ENCODE assay signal across 23 mouse cellular contexts in genomic region chr7:83644761-83645160, GRCm38 (mm10). TPM values are rescaled to one million over a fixed set of nuclear protein-coding genes. Genes with fewer than 3 reads are reported as not detected.
DNase-seq lines count a peak whose midpoint lies in the region; ATAC-seq and TF ChIP-seq lines count a peak whose summit lies in the region.
"Had no signal": no experiment of that assay in that cellular context is flagged by ENCODE, and none has a peak within 500 bp of the region (broad histone marks: within the 10 kb centered on the region; RNA-seq: fewer than 3 reads in every experiment).

No protein-coding gene starts in this region.

- peaks cover 1% of the 10 kb centered on the region; the same call in 1 of the 2 replicates for H3K36me3 ChIP-seq in kidney, adult 2 months (ENCODE audit: control insufficient read depth, insufficient read depth, low read length)
- H3K36me3 ChIP-seq in kidney, embryonic 16.5 days (ENCODE audit: insufficient read depth, low read length) = peaks cover 17% of the 10 kb centered on the region
- peaks cover 58% of the 10 kb centered on the region for H3K36me3 ChIP-seq in liver, postnatal 0 days (replicated peaks; ENCODE audit: insufficient read depth, low read length)
- H3K36me3 ChIP-seq in myocyte (ENCODE audit: control insufficient read depth, insufficient read depth) = no peaks in the 10 kb centered on the region

- WGBS in kidney, adult 2 months = 71% methylated on average over 2 of the region's 2 CpGs
- 86% methylated on average over 2 of the region's 2 CpGs for WGBS in kidney, embryonic 16.5 days
- WGBS in liver, postnatal 0 days (ENCODE audit: insufficient replicate concordance) = 82% methylated on average over 2 of the region's 2 CpGs

- no peak overlapping the region for H3K4me2 ChIP-seq in kidney, embryonic 16.5 days (replicated peaks; ENCODE audit: low read depth, low read length)
- no peak overlapping the region for H3K4me2 ChIP-seq in liver, postnatal 0 days (ENCODE audit: low read depth, low read length)
- no peak overlapping the region for H3K4me2 ChIP-seq in myocyte (ENCODE audit: low read depth)
- H3K4me2 ChIP-seq: forebrain, embryonic 13.5 days; heart, embryonic 13.5 days; hindbrain, embryonic 14.5 days had no signal

- no peaks in the 10 kb centered on the region for H3K79me2 ChIP-seq in myocyte (ENCODE audit: control insufficient read depth, insufficient read depth)

- H3K27me3 ChIP-seq in kidney, adult 2 months (replicated peaks; ENCODE audit: control insufficient read depth, insufficient read depth, low read length) = no peaks in the 10 kb centered on the region
- H3K27me3 ChIP-seq in kidney, embryonic 16.5 days (ENCODE audit: insufficient read depth, low read length) = no peaks in the 10 kb centered on the region
- no peaks in the 10 kb centered on the region for H3K27me3 ChIP-seq in liver, postnatal 0 days (ENCODE audit: insufficient read depth, low read length)
- no peaks in the 10 kb centered on the region for H3K27me3 ChIP-seq in myocyte (ENCODE audit: control insufficient read depth, insufficient read depth, insufficient read length)
- H3K27me3 ChIP-seq: forebrain, embryonic 13.5 days; heart, embryonic 13.5 days had no signal

- H3K9ac ChIP-seq in kidney, embryonic 16.5 days (replicated peaks; ENCODE audit: low read length) = no peak overlapping the region
- H3K9ac ChIP-seq in liver, postnatal 0 days (replicated peaks) = no peak overlapping the region
- H3K9ac ChIP-seq: forebrain, embryonic 13.5 days; heart, embryonic 13.5 days; hindbrain, embryonic 14.5 days had no signal

- TF ChIP-seq EP300 in liver, postnatal 0 days (IDR thresholded peaks at IDR 0.05; ENCODE audit: low read depth) = no peak

- no peaks in the 10 kb centered on the region for H3K4me1 ChIP-seq in kidney, adult 2 months (ENCODE audit: control insufficient read depth, insufficient read depth, low read length)
- H3K4me1 ChIP-seq in kidney, embryonic 16.5 days (ENCODE audit: insufficient read depth, low read length) = 0 out of 2 replicates have a peak, but pooled peaks cover 4% of the 10 kb centered on the region
- H3K4me1 ChIP-seq in liver, postnatal 0 days (ENCODE audit: insufficient read depth) = peaks cover 14% of the 10 kb centered on the region
- H3K4me1 ChIP-seq: forebrain, embryonic 13.5 days had no signal

- peak; percentile 55 for DNase-seq in kidney, adult 2 months
- DNase-seq in liver, postnatal 0 days = no peak
- DNase-seq in liver = no peak
- no peak for DNase-seq in right cerebral cortex, postnatal 25 days
- DNase-seq: adrenal gland, adult 8-10 months; adrenal gland, postnatal 25 days; cerebellum, adult 18-20 months; cerebellum, adult 9-10 months; cerebellum, postnatal 14 days; gastrocnemius, postnatal 10 days; gastrocnemius, postnatal 36 days; heart, postnatal 14 days; heart, postnatal 4 days had no signal

- no peaks in the 10 kb centered on the region for H3K9me3 ChIP-seq in kidney, embryonic 16.5 days (ENCODE audit: low read length)
- H3K9me3 ChIP-seq in liver, postnatal 0 days (ENCODE audit: low read length) = no peaks in the 10 kb centered on the region
- H3K9me3 ChIP-seq: forebrain, embryonic 10.5 days; forebrain, embryonic 13.5 days; heart, embryonic 10.5 days; heart, embryonic 13.5 days had no signal

- H3K27ac ChIP-seq in kidney, adult 2 months (ENCODE audit: insufficient read depth, low read depth, low read length) = no peak overlapping the region
- H3K27ac ChIP-seq in kidney, embryonic 16.5 days (ENCODE audit: low read length) = no peak overlapping the region
- H3K27ac ChIP-seq in liver, postnatal 0 days (ENCODE audit: low read depth) = no peak overlapping the region
- H3K27ac ChIP-seq: forebrain, embryonic 10.5 days; forebrain, embryonic 13.5 days; heart, adult 2 months; heart, embryonic 10.5 days; heart, embryonic 13.5 days; hindbrain, embryonic 14.5 days had no signal

- H3K4me3 ChIP-seq in kidney, adult 2 months (ENCODE audit: insufficient read depth, low read depth, low read length) = no peak overlapping the region
- H3K4me3 ChIP-seq in kidney, embryonic 16.5 days (ENCODE audit: low read length) = no peak overlapping the region
- H3K4me3 ChIP-seq in liver, postnatal 0 days (ENCODE audit: low read depth, low read length) = no peak overlapping the region
- H3K4me3 ChIP-seq in myocyte = no peak overlapping the region
- H3K4me3 ChIP-seq: forebrain, embryonic 10.5 days; forebrain, embryonic 13.5 days; heart, adult 2 months; heart, embryonic 10.5 days; heart, embryonic 13.5 days had no signal

- no peak for ATAC-seq in kidney, embryonic 16.5 days (ENCODE audit: low FRiP score, low TSS enrichment)
- peak; percentile 1; the same call in 1 of the 2 replicates for ATAC-seq in liver, postnatal 0 days
- ATAC-seq: activated CD4-positive, CD25-positive, alpha-beta regulatory T cell, adult 4 months; forebrain, embryonic 13.5 days; forebrain, embryonic 16.5 days had no signal

- TF ChIP-seq CTCF in kidney, adult 2 months (conservative IDR thresholded peaks at IDR 0.05; ENCODE audit: insufficient read depth, insufficient read length, low read depth, low read length) = no peak
- no peak for TF ChIP-seq CTCF in liver, postnatal 0 days (IDR thresholded peaks at IDR 0.05; ENCODE audit: low read depth)

- no peak for TF ChIP-seq POLR2A in kidney, adult 2 months (IDR thresholded peaks at IDR 0.05; ENCODE audit: low read depth, low read length)
- TF ChIP-seq POLR2A in myocyte (IDR thresholded peaks at IDR 0.05; ENCODE audit: insufficient read length, low read depth) = no peak

- no peak overlapping the region for H3ac ChIP-seq in myocyte (ENCODE audit: control insufficient read depth, insufficient read length)

TF ChIP-seq in myocyte, 11 proteins besides CTCF, POLR2A, EP300 and RAD21:
- TF ChIP-seq POLR2AphosphoS2 (IDR thresholded peaks at IDR 0.05; ENCODE audit: insufficient read length, low read depth) (peak; percentile 81), MYOD1 (IDR thresholded peaks at IDR 0.05; ENCODE audit: control insufficient read depth in 1 of 3, insufficient read length in 2 of 3, low read depth in 2 of 3) (no peak)
TF ChIP-seq in myocyte: peak in this region for 1.

RNA-seq across cellular contexts. Expression of gene Stard5, which starts 13.0 kb away (rescaled TPM):
- polyA plus RNA-seq in kidney, adult 2 months (2012; rRNA removed) = 80.0 and 88.2 TPM in 2 replicates
- polyA plus RNA-seq in kidney, embryonic 16.5 days (2015; fragmentation: Nextera tagmentation; extraction: Ambion mirVana) = 30.9 and 31.7 TPM in 2 replicates
- 61.4 and 63.2 TPM in 2 replicates for polyA plus RNA-seq in liver, postnatal 0 days (2015; fragmentation: Nextera tagmentation; extraction: Ambion mirVana)
- polyA plus RNA-seq in myocyte (2012; fragmentation: generic; extraction: Trizol) = 31.0 TPM
